Mouse (Mus musculus): ENCODE results near the gene Wfdc12. TPM values are rescaled to one million over a fixed set of nuclear protein-coding genes. Genes with fewer than 3 reads are reported as not detected.

The Wfdc12 gene
- total and polyA plus RNA-seq, 2 experiments: not detected

GRCm38 (mm10) chr2:164195971-164196699, 5.7 kb upstream of the Wfdc12 start:
- Histone ChIP-seq H3K4me1 (ENCODE audit: control insufficient read depth, insufficient read depth, low read length) (no peaks in the 10 kb centered on the region), H3K27me3 (ENCODE audit: control insufficient read depth, insufficient read depth, low read length) (no peaks in the 10 kb centered on the region), H3K79me2 (ENCODE audit: control insufficient read depth, insufficient read depth, low read length) (no peaks in the 10 kb centered on the region), H3K9ac (ENCODE audit: low read depth, low read length) (no peak overlapping the region), H3K36me3 (ENCODE audit: control insufficient read depth, insufficient read depth, low read length) (no peaks in the 10 kb centered on the region), H3K27ac (replicated peaks; ENCODE audit: insufficient read depth, low read depth, low read length) (no peak overlapping the region), H3K4me3 (ENCODE audit: insufficient read depth, low read depth, low read length) (no peak overlapping the region)
- TF ChIP-seq POLR2A (IDR thresholded peaks at IDR 0.05; ENCODE audit: extremely low read depth, insufficient read depth, low read length) (no peak), CTCF (IDR thresholded peaks at IDR 0.05; ENCODE audit: low read depth, low read length) (no peak)
- WGBS: 85% methylated on average over 5 of the region's 5 CpGs
- DNase-seq (ENCODE audit: extremely low read depth, low read depth, low spot score): no peak

- Histone ChIP-seq H3K9ac (ENCODE audit: low read depth, low read length) (no peak overlapping the region), H3K79me2 (ENCODE audit: control insufficient read depth, insufficient read depth, low read length) (no peaks in the 10 kb centered on the region), H3K27ac (replicated peaks; ENCODE audit: insufficient read depth, low read depth, low read length) (no peak overlapping the region), H3K27me3 (ENCODE audit: control insufficient read depth, insufficient read depth, low read length) (no peaks in the 10 kb centered on the region), H3K4me3 (ENCODE audit: insufficient read depth, low read depth, low read length) (no peak overlapping the region), H3K4me1 (ENCODE audit: control insufficient read depth, insufficient read depth, low read length) (no peaks in the 10 kb centered on the region), H3K36me3 (ENCODE audit: control insufficient read depth, insufficient read depth, low read length) (no peaks in the 10 kb centered on the region)
- WGBS: 68% methylated on average over 5 of the region's 5 CpGs
- no peak for DNase-seq (ENCODE audit: extremely low read depth, low read depth, low spot score)
- TF ChIP-seq CTCF (IDR thresholded peaks at IDR 0.05; ENCODE audit: low read depth, low read length): no peak
Measured at GRCm38 (mm10) chr2:164194959-164195630, 4.7 kb upstream of the Wfdc12 start.

GRCm38 (mm10) chr2:164192279-164192678, 1.9 kb upstream of the Wfdc12 start:
- Histone ChIP-seq H3K27ac (replicated peaks; ENCODE audit: insufficient read depth, low read depth, low read length) (no peak overlapping the region), H3K4me1 (ENCODE audit: control insufficient read depth, insufficient read depth, low read length) (no peaks in the 10 kb centered on the region), H3K27me3 (ENCODE audit: control insufficient read depth, insufficient read depth, low read length) (no peaks in the 10 kb centered on the region), H3K36me3 (ENCODE audit: control insufficient read depth, insufficient read depth, low read length) (no peaks in the 10 kb centered on the region), H3K9ac (ENCODE audit: low read depth, low read length) (no peak overlapping the region), H3K4me3 (ENCODE audit: insufficient read depth, low read depth, low read length) (no peak overlapping the region), H3K79me2 (ENCODE audit: control insufficient read depth, insufficient read depth, low read length) (no peaks in the 10 kb centered on the region)
- DNase-seq (ENCODE audit: extremely low read depth, low read depth, low spot score): peak; percentile 28
- TF ChIP-seq POLR2A (IDR thresholded peaks at IDR 0.05; ENCODE audit: extremely low read depth, insufficient read depth, low read length) (no peak), CTCF (IDR thresholded peaks at IDR 0.05; ENCODE audit: low read depth, low read length) (no peak)

- Histone ChIP-seq H3K4me3 (ENCODE audit: insufficient read depth, low read depth, low read length) (no peak overlapping the region), H3K27ac (replicated peaks; ENCODE audit: insufficient read depth, low read depth, low read length) (no peak overlapping the region), H3K36me3 (ENCODE audit: control insufficient read depth, insufficient read depth, low read length) (no peaks in the 10 kb centered on the region), H3K4me1 (ENCODE audit: control insufficient read depth, insufficient read depth, low read length) (no peaks in the 10 kb centered on the region), H3K9ac (ENCODE audit: low read depth, low read length) (no peak overlapping the region), H3K27me3 (ENCODE audit: control insufficient read depth, insufficient read depth, low read length) (no peaks in the 10 kb centered on the region), H3K79me2 (ENCODE audit: control insufficient read depth, insufficient read depth, low read length) (no peaks in the 10 kb centered on the region)
- TF ChIP-seq CTCF (IDR thresholded peaks at IDR 0.05; ENCODE audit: low read depth, low read length): peak; percentile 73
- TF ChIP-seq POLR2A (IDR thresholded peaks at IDR 0.05; ENCODE audit: extremely low read depth, insufficient read depth, low read length): no peak
- peak; percentile 3 for DNase-seq (ENCODE audit: extremely low read depth, low read depth, low spot score)
- WGBS: 30% methylated on average over 5 of the region's 5 CpGs
Measured at GRCm38 (mm10) chr2:164188722-164189121, 1.7 kb downstream of the Wfdc12 start.

- Histone ChIP-seq H3K9ac (ENCODE audit: low read depth, low read length) (no peak overlapping the region), H3K4me1 (ENCODE audit: control insufficient read depth, insufficient read depth, low read length) (no peaks in the 10 kb centered on the region), H3K27me3 (ENCODE audit: control insufficient read depth, insufficient read depth, low read length) (no peaks in the 10 kb centered on the region), H3K36me3 (ENCODE audit: control insufficient read depth, insufficient read depth, low read length) (no peaks in the 10 kb centered on the region), H3K79me2 (ENCODE audit: control insufficient read depth, insufficient read depth, low read length) (no peaks in the 10 kb centered on the region), H3K4me3 (ENCODE audit: insufficient read depth, low read depth, low read length) (no peak overlapping the region), H3K27ac (replicated peaks; ENCODE audit: insufficient read depth, low read depth, low read length) (no peak overlapping the region)
- no peak for DNase-seq (ENCODE audit: extremely low read depth, low read depth, low spot score)
- 47% methylated on average over 9 of the region's 9 CpGs for WGBS
- TF ChIP-seq POLR2A (IDR thresholded peaks at IDR 0.05; ENCODE audit: extremely low read depth, insufficient read depth, low read length): no peak
- no peak for TF ChIP-seq CTCF (IDR thresholded peaks at IDR 0.05; ENCODE audit: low read depth, low read length)
Measured at GRCm38 (mm10) chr2:164184145-164184719, 6.2 kb downstream of the Wfdc12 start.

- Histone ChIP-seq H3K4me1 (ENCODE audit: control insufficient read depth, insufficient read depth, low read length) (no peaks in the 10 kb centered on the region), H3K9ac (ENCODE audit: low read depth, low read length) (no peak overlapping the region), H3K4me3 (ENCODE audit: insufficient read depth, low read depth, low read length) (no peak overlapping the region), H3K36me3 (ENCODE audit: control insufficient read depth, insufficient read depth, low read length) (no peaks in the 10 kb centered on the region), H3K79me2 (ENCODE audit: control insufficient read depth, insufficient read depth, low read length) (no peaks in the 10 kb centered on the region), H3K27me3 (ENCODE audit: control insufficient read depth, insufficient read depth, low read length) (no peaks in the 10 kb centered on the region), H3K27ac (replicated peaks; ENCODE audit: insufficient read depth, low read depth, low read length) (no peak overlapping the region)
- TF ChIP-seq CTCF (IDR thresholded peaks at IDR 0.05; ENCODE audit: low read depth, low read length) (no peak), POLR2A (IDR thresholded peaks at IDR 0.05; ENCODE audit: extremely low read depth, insufficient read depth, low read length) (no peak)
- 64% methylated on average over 9 of the region's 9 CpGs for WGBS
- no peak for DNase-seq (ENCODE audit: extremely low read depth, low read depth, low spot score)
Measured at GRCm38 (mm10) chr2:164183340-164183739, 7.1 kb downstream of the Wfdc12 start.
